Mouse (Mus musculus): ENCODE measurements around the gene Bptf. TPM values are rescaled to one million over a fixed set of nuclear protein-coding genes. Genes with fewer than 3 reads are reported as not detected.
"Not testable (repeated sequence)": the region's sequence is repeated elsewhere in the genome, so short reads cannot be mapped to it uniquely, and the experiment has no call there.

The Bptf gene
- total RNA-seq, 1 experiment from 2014 or later = 42.6 TPM

- DNase-seq = not testable (repeated sequence)
These were observed 145.8 kb downstream of the Bptf start for GRCm38 (mm10) chr11:106985979-106986604.

Other genes with a start within 250 kb of the Bptf start
- gene Smurf2, start 211.4 kb downstream of the Bptf start, total RNA-seq (2021) = 37.5 and 39.8 TPM in 2 replicates
- 42.6 and 55.8 TPM in 2 replicates for gene Kpna2, start 132.6 kb downstream of the Bptf start, total RNA-seq (2021)
- 1.7 and 2.1 TPM in 2 replicates for gene 1810010H24Rik, start 106.4 kb downstream of the Bptf start, total RNA-seq (2021)
- gene Nol11, start 57.3 kb upstream of the Bptf start, total RNA-seq (2021) = 23.7 and 26.4 TPM in 2 replicates

Data from adrenal gland, postnatal 14 days (tissue).